Mouse (Mus musculus) hematopoietic stem cell, adult 5-6 weeks (primary cell): ENCODE results near the gene Rnf26. TPM values are rescaled to one million over a fixed set of nuclear protein-coding genes. Genes with fewer than 3 reads are reported as not detected.
"Not testable (repeated sequence)": the region's sequence is repeated elsewhere in the genome, so short reads cannot be mapped to it uniquely, and the experiment has no call there.

Experiments used
- ATAC-seq, 2 experiments: fragments of 125-278 bp in 1 of 2; replicated peaks in 1 of 2; 2 replicates each; pipeline ENCODE4 v1.8.0; 2016 to 2017; ENCODE audit warnings: inconsistent platforms in 2 of 2, mild to moderate bottlenecking in 2 of 2, moderate number of reproducible peaks in 2 of 2, low read depth in 1 of 2, moderate TSS enrichment in 1 of 2; ENCODE audit not compliant: low FRiP score in 2 of 2, poor library complexity in 2 of 2, severe bottlenecking in 2 of 2, insufficient read depth in 1 of 2, low TSS enrichment in 1 of 2
- total RNA-seq: library from RNA; stranded (forward); fragments of 172-1452, 232-1000 nt; gene quantifications from 2 replicates; pipeline ENCODE4 v1.2.3, GENCODE M21; 2017

Gene Rnf26
- total RNA-seq, 1 experiment from 2014 or later = 13.0 TPM

DNA sequence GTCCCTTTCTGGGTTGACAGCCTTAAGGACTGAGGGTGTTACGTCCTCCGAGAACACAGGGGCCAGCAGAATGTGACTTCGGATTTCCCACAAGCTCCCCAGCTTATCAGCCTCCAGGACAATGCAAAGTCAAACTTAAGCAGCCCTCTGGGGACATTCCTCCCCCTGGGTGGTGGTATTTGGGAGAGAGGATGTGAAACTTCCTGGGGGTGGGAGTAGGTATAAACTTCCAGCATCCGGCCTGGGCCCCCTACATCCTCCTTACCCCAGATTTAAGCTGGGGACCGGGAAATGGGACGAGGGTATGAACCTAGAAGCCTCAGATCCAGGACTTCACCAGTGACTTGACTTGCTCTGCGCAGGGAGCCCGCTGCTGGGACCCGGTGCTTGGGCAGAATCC lies 16.3 kb upstream of the Rnf26 start:
- no peak for ATAC-seq

DNA sequence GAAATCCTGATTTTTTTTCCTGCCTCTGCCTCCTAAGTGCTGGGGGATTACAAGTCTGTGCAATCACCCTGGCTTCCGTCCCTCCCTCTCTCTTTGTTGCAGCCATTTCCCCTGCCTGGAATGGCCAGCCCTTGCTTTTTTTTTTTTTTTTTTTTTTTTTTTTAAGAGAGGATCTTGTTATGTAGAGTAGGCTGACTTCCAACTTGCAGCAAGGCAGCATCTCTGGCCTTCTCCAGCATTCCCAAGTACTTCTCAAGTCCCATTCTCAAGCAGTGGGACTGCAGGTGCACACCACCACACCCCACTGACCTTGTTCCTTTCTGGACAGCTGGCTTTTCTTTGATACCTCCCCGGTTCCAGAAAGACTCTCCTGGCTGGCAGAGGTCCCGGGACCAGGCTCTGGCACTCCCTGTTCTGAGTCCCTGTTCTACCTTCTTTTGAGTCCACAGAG lies 14.1 kb upstream of the Rnf26 start:
- no peak for ATAC-seq

DNA sequence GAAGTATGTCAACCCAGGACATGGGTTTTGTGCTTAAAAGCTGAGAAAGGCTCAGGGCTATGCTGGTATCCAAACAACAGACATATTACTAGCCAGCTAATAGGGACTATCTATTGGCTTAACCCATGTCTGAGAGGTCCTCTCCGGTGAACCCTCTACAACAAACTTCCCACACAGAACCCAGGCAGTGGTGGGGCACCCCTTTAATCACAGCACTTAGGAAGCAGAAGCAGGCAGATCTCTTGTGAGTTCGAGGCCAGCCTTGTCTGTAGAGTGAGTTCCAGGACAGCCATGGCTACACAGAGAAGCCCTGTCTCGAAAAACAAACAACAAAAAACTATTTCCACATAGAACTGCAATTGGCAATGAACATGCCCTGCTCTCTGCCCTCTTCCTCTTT lies 13.4 kb upstream of the Rnf26 start:
- no peak; a peak in 1 of 4 replicates for ATAC-seq

DNA sequence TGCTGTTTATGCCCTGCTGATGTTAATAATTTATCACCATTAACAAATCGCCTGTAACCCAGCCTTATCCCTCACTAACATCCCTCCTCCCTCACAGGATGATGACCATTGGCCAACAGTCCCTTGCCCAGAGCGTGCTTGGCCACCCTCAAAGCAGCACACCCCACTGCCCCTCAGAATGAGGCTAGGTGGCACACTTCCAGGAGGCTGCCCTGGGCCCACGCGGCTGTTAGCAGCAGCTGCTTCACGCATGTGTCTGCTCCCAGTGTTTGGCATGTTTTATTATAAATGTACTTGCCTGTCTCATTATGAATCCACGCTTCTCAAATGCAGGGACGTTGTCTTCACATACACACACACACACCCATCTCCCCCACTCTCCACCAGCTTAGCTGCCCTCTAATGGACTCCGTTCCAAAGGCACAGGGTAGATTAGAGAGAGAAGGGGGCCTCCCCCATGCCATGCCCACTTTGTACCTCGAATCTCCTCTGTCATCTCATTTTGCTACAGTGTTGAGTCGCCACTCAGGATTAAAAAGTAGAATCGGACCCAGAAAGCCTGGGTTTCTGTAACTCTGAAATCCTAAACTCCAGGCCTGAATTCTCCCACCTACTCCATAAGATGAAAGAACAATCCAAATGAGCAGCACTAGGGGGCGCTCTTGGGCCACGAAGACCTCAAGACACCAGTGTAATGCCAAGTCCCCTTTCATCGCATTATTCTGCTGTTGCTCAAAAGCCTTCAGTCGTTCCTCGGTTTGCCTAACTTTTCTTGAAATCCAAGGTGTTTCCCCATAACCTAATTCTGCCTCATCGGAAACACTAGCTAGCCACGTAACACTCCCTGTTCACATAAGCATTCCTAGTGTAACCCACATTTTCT lies 12.5 kb upstream of the Rnf26 start:
- peak; percentile 53 to 81; a peak in 2 of 4 replicates for ATAC-seq

DNA sequence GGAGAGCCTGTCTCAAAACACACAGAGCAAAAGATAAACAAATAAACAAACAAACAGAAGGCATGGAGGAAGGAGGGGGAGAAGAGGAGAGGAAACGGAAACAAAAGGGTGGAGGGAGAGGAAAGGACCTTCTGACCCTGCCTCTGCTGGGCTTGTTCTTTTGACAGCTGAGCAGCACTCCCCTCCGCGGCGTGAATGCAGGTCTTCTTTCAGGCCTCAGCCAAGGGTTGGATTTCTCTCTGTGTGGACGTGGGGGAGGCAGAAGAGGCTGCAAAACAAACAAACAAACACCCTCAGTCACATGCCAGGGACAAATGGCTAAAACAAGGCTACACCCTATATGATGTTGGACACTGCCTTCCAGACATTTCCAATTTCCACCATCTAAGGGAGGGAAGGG lies 11.7 kb upstream of the Rnf26 start:
- ATAC-seq = no peak

DNA sequence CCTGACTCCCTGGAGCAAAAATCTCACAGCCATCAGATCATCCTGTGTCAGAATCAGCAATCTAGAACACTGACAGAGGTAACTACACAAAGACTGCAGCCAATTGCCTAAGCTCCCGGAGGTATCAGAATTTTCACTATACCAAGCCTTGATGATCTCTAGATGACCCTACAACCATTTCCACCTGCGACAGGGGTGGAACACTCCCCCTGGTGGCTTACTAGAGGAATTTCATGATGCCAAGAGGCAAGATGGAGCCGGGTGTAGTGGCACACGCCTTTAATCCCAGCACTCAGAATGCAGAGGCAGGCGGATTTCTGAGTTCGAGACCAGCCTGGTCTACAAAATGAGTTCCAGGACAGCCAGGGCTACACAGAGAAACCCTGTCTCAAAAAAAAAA lies 11.0 kb upstream of the Rnf26 start:
- 0 out of 4 replicates have a peak, but pooled peaks of 1 of the 2 experiments have one; percentile 42 for ATAC-seq

DNA sequence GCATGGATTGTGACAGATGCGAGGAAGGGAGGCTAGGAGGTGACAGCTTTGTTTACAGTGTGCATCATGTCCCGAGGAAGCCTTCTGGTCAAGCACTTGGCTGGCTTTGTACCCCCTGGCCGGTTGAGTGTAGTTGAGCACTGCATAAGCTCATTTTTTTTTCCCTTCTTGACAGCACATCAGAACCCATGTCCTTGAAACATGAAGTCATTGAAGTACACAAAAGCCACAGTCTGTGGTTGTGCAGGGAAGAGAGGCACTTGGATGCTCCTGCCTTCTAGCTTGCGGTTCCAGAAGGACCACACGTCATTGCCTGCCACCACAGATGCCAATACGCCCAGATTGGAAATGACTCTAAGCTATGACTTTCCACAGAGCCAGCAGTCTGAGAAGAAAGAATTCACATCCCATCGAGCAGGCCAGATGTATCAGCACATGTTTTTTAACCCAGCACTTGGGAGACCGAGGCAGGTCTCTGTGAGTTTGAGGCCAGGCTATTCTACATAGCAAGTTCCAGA lies 6.7 kb upstream of the Rnf26 start:
- ATAC-seq = no peak

DNA sequence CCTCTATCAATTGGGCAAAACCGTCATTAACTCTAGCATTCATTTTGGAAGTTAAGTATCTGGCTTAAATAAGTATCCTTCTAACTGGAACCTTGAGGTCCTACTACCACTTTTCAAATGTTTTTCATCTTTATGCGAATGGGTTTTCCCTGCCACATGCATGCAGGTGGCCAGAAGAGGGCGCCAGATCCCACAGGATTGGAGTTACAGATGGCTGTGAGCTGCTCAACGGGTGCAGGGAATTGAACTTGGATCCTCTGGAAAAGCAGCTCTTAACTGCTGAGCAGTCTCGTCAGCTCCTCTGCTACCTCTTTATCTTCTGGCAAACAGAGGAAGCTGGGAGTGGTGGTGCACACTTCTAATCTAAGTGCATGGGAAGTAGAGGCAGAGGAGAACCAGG lies 5.7 kb upstream of the Rnf26 start:
- ATAC-seq = 0 out of 4 replicates have a peak, but pooled peaks of 1 of the 2 experiments have one; percentile 42

DNA sequence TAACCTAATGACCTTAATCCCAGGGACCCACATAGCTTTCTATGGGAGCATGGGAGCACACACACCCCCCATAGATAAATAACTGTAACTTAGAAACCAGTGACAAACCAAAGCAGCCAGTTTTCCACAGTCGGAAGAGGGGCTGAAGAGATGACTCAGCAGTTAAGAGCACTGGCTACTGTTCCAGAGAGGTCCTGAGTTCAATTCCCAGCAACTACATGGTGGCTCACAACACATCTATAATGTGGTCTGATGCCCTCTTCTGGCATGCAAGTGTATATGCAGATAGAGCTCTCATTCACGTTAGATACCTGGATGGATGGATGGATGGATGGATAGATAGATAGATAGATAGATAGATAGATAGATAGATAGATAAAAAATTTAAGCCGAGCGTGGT lies 2.9 kb upstream of the Rnf26 start:
- no peak for ATAC-seq

DNA sequence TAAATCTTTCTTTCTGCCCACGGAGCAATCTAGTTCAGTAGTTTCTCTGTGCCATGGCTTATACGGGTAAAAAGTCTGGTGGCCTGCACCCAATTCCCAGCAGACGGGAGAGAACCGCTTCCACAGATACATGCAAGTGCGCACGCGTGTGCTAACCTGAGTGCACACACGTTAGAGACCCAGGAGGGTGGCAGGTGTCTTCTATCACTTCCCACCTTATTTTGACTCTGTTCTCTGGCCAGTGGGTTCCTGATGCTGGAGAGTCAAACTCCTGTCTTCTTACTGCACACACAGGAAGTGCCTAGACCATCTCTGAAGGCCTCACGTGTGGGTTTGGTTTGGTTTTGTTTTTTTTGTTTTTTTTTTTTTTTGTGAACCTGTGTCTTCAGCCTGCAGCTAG lies 2.3 kb upstream of the Rnf26 start:
- no peak for ATAC-seq

DNA sequence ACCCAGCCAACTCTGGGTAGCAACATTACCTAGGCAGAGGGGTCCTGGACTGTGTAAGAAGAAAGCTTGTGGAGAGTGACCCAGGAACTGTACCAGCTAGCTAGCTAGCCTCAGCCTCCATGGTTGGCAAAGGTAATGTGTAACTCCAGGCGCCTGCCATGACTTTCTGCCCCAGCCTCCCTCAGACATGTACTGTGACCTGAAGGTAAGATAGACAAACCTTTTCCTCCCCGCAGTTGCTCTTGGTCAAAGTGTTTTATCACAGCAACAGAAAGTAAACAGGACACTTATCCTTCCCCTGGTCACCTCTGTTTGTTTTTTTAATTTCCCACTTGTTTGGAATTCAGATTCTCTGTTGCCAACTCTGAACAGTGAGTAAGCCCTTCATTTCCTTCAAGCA lies 1.1 kb upstream of the Rnf26 start:
- ATAC-seq = no peak

DNA sequence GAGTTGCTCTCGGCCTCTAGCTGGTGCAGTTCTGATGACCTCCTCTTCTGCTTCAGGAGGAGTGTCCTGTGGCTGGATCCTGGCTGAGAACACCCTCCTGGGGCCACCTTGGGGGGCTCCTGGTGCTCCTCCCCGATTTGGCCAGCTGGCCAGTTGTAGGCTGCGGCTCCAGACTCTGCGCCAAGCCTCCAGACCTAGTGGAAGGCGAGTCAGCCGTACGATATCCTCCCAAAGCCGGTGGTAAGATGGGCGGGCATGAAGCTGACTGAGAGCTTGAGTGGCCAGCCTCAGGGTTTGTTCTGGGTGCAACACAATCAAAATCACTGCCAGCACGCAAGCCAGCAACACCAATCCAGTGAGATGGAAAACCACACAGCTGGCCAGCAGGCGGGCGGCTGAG lies 1.4 kb downstream of the Rnf26 start:
- ATAC-seq = not testable (repeated sequence)

DNA sequence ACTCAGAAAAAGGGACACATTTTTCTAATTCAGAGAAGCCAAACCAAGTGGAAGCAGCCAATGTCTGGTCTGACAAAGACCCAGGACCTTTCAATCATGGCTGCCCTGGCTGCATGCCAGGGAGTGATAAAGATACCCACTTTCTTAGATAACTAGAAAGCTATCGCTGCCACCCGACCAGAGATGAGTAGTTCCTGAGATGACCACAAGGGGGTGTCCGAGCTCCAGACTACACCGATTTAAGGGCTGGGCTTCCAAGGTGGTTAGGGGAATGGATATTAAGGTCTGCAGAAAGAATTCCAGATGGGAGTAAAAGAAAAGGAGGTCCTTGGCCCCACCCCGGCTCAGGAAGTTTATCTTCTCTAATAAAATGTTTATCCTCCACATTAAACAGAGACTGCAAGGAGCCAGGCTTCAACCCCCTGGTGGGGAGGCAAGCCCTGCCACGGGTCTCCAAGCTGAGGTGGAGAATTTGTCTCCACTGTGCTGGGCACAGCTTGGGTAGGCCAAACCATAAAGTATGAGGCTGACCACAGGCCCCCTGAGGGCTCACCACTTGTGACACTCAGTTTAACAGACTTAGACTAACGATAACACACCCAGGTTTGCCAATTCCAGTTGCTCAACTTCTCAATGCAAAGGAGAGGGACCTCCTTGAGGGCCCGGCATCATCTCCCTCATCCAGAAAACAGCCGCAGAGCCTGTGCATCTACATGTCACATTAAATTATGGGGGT lies 3.8 kb downstream of the Rnf26 start:
- ATAC-seq = no peak

DNA sequence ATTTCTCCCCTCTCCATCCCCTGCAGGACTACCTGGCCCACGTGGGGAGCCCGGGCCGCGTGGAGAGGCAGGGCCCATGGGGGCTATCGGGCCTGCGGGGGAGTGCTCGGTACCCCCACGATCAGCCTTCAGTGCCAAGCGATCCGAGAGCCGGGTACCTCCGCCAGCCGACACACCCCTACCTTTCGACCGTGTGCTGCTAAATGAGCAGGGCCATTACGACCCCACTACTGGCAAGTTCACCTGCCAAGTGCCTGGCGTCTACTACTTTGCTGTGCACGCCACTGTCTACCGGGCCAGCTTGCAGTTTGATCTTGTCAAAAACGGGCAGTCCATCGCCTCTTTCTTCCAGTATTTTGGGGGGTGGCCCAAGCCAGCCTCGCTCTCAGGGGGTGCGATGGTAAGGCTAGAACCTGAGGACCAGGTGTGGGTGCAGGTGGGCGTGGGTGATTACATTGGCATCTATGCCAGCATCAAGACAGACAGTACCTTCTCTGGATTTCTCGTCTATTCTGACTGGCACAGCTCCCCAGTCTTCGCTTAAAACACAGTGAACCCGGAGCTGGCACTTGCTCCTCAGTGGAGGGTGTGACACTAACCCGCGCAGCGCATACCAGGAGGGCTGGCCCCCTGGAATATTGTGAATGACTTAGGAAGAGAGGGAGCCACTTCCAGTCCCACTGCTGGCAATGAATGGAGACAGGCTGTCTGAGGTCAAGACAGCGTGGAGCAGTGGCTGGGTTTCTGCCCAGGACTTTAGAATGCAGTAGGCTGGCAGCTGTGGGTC lies 4.9 kb downstream of the Rnf26 start:
- ATAC-seq = no peak

DNA sequence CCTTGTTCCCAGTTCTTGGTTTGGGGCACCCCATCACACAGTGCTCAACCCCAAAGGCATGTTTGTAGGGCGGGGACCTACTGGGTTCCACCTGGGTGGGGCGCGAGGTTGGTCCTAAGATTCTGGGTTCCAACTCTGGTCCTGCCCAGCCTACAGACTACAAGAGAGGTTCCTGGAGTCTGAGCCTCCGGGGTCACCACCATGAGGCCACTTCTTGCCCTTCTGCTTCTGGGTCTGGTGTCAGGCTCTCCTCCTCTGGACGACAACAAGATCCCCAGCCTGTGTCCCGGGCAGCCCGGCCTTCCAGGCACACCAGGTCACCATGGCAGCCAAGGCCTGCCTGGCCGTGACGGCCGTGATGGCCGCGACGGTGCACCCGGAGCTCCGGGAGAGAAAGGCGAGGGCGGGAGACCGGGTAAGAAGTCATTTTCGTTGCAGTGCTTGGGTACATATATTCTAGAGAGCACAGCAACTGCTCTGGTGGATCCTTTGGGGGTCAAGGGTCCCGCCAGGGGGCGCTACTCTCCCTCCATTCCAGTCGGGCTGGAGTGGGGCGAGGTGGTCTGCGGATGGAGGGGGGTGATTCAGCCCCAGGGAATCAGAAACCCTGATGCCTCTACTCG lies 5.6 kb downstream of the Rnf26 start:
- no peak for ATAC-seq

DNA sequence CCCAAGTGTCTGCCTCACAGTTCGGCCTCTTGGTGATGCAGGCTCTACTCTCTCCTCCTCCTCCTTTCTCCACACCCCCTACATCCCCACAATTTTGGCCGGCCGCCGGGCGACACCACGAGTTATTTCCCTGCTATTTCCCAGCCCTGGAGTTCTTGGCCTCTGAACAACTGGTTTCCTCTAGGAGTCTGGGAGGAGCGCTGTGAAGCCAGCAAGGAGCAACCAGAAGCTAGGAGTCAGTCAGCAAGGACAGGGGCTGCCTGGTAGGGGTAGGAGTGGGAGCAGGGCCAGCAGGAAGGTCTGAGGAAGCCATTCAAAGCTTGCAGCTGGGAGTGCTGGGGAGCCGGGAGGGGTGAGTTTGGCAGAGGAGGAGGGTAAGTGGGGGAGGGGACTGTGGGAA lies 6.2 kb downstream of the Rnf26 start, which contains the start of gene C1qtnf5:
C1qtnf5 (plus strand) TSS at position 136 of the 400 bp plus-strand sequence.
- no peak for ATAC-seq

DNA sequence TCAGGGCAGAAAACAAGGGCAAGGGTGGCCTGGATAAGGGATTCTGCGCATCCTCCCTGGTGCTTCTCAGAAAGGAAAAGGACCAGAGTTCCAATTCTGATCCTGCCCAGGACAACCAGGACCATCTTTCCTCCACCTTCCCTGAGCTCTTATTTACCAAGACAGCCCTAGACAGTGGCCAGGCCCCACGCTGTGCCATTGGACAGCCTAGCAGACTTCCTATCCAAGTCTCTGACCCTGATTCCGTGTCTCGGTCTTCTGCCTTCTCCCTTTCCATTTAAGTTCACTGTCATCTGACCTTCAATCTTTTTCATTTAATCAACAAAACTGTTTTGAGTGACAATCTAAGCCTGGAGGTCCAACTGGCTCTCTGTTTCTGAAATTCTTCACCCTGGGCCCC lies 6.7 kb downstream of the Rnf26 start:
- no peak for ATAC-seq
